Mouse (Mus musculus) left cerebral cortex, postnatal 36 days (tissue): Measurements from ENCODE around the gene Dusp16. TPM values are rescaled to one million over a fixed set of nuclear protein-coding genes. Genes with fewer than 3 reads are reported as not detected.

Experiments
- DNase-seq, 2 experiments: peaks; one replicate each; pipeline ENCODE4 v3.0.0; 2021 to 2022; ENCODE audit warnings: low spot score in 2 of 2, mixed read lengths in 1 of 2
- intact Hi-C: fragments of 180-260 bp; cut with DNase I; formaldehyde crosslinking; loops from one replicate; pipeline ENCODE4 v1.15.1; 2025
- total RNA-seq, 2 experiments: library from RNA; stranded (reverse); gene quantifications; 2 replicates each; pipeline ENCODE4 v1.2.3; 2021

The Dusp16 gene
- total RNA-seq, 2 experiments from 2014 or later, result 8.0 to 12.7 TPM

DNA sequence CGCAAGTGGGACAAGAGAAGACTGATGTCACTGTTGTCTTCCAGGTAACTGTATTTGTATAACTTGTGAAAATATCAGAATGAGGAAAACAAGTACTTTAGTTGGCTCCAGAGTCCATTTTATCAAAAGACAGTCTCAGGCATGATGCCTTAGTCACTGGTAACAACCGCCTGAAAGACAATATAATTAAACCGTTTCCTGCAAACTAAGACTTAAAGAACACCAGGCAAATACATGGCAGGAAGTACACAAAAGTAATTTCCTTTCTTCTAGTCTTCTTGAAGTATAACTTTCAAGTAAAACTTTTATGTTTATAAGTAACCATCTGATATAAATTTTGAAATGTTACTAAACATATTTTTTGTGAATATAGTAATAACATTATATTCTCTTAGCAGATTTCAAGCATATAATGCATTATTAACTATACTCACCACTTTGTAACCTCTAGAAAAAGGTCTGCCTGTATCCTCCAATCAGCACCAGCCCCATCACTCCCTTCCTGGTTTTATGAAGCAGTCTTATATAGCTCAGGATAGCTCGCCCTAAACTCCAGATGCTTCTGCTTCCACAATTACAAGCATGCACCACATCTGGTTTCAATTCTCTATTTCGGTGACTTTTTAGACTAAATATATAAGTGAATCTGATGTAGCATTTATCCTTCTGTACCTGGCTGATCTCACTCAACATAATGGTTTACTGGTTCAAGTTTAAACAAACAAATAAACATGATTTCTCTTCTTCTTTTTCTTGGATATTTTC, 40.4 kb downstream of the Dusp16 start:
- intact Hi-C loops, result no loop called here
- no peak for DNase-seq

GRCm38 (mm10) chr6:134751087-134751486, 41.3 kb downstream of the Dusp16 start:
- intact Hi-C loops, result no loop called here
- DNase-seq, result no peak

DNA sequence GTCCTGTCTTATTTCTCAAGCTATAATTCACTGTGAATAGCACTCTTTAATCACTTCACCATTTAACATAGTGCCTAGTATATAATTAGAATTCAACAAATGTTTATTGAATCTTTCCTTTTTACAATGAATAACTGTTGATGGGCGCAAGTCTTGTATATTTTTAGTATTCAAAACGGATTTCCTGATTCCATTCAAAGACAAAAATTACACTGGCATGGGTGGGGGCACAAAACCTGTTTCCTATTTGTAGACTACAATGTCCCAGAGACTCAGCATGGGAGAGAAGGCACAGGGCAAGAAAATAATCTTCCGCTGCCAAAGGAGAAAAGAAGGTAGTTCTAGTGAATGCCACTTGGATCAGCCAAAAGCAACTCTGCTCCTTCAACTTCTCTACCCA, 44.3 kb downstream of the Dusp16 start:
- intact Hi-C loops, result no loop called here
- no peak for DNase-seq

DNA sequence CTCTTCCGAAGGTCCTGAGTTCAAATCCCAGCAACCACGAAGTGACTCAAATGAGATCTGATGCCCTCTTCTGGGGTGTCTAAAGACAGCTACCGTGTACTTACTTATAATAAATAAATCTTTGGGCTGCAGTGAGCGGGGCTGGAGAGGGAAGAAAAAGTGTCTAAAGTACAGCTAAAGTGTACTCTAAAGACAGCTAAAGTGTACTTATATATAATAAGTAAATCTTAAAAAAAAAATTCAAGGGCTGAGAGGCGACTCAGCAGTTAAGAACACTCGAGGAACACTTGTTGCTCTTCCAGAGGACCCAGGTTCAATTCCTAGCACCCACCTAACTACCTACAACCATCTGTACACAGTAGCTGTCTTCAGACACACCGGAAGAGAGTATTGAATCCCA, 46.5 kb downstream of the Dusp16 start:
- no peak for DNase-seq
- intact Hi-C loops, result no loop called here

- DNase-seq, result no peak
- intact Hi-C loops, result no loop called here
Observed at GRCm38 (mm10) chr6:134743568-134743967, 48.9 kb downstream of the Dusp16 start.

- intact Hi-C loops, result no loop called here
- no peak for DNase-seq
Observed at GRCm38 (mm10) chr6:134736853-134737252, 55.6 kb downstream of the Dusp16 start.

- DNase-seq, result no peak
- intact Hi-C loops, result no loop called here
Observed at GRCm38 (mm10) chr6:134733800-134734221, 58.6 kb downstream of the Dusp16 start.

DNA sequence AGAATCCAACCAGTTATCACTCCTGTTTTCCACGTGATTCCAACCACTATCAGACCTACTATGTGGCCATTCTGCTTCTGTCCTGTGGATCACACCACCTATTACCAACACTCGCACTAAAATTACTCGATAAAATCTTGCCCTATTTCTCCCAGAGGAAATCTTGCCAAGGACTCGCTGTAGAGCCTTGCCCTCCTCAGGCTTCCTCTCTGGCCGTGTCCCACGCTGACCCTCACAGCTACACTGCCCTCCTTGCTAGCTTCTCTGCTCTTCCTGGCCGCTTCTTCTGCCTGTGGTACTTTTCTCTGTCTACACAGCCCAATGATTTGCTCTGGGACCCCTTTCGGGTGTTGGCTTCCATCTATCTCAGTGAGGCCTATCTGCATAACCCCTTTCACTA, 59.6 kb downstream of the Dusp16 start:
- DNase-seq, result no peak
- intact Hi-C loops, result no loop called here

- no peak for DNase-seq
- intact Hi-C loops, result no loop called here
Observed at GRCm38 (mm10) chr6:134730978-134731377, 61.4 kb downstream of the Dusp16 start.

DNA sequence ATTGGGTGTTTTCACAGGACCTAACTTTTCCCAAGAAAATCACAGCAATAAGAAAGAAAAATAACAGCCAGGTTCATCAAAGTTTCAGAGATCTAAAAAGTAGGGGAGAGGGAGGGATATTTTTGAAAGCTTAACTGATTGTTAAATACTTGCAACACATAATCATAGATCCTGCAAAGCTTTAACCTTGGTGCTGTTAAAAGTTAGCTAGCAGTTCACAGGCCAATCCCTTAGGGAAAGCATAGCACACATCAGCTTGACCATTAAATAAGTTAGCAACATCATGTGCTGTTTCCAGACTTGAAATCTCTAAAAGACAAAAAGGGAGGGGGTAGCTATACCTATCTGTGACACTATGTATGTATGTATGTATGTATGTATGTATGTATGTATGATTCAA, 67.0 kb downstream of the Dusp16 start:
- no peak for DNase-seq
- intact Hi-C loops, result no loop called here

- DNase-seq, result no peak
- intact Hi-C loops, result no loop called here
Observed at GRCm38 (mm10) chr6:134723833-134724553, 68.4 kb downstream of the Dusp16 start.

GRCm38 (mm10) chr6:134723326-134723725, 69.1 kb downstream of the Dusp16 start:
- intact Hi-C loops, result no loop called here
- no peak for DNase-seq

DNA sequence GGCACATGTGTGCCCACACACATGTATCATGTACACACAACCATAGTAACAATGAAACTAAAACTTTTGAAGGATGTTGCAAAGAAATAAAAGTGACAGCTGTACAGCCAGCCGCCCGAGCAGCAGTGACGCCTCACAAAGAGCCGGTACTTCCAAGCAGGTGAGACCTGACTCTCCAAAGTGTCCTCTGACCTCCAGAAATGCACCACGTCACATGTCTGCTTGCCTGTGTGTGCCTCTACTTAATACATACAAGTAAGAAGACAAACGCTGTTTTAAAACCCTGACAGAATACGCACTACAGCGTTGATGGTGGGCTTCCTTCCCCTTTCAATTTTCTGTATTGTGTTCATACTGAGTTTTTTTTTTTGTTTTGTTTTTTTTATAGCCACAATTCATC, 69.5 kb downstream of the Dusp16 start:
- intact Hi-C loops, result no loop called here
- DNase-seq, result no peak

GRCm38 (mm10) chr6:134721729-134722269, 70.6 kb downstream of the Dusp16 start:
- no peak for DNase-seq
- intact Hi-C loops, result no loop called here

DNA sequence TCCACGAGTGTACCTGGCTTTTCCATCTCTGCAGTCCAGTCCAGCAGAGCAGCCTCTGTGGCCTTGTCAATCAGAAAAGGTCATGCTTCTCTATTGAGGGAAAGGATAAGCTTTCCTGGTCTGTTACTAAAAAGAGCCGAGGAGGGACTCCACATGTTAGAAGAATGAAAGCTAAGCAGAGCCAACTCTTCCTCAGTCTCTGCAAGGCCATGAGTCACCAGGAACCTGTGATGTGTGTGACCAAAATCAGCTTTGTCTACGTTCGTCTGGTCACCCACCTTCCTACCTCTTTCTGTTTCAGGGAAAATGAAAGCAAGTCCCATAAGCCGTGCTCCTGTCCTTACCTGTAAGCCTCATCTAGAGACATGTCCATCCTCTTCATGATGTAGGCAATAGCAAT, 72.3 kb downstream of the Dusp16 start:
- intact Hi-C loops, result no loop called here
- no peak for DNase-seq

DNA sequence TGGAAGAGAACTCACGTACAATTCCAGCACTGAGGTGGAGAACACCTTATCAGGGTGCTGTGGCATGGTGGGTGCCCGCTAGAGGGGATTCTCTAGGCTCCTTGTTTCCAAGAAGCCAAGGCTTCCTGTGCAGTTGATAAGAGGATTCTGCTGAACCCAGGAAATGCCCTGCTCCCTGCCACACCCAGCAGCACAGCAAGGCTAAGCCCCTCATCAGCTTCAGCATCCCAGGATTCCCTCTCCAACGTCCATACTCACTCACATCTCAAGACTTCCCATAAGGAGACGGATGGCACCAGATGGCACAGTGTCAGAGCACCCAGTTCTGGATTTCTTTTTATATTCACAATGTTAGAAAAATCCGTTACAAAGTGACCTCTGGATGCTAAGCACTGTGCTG, 73.3 kb downstream of the Dusp16 start:
- no peak for DNase-seq
- intact Hi-C loops, result no loop called here

GRCm38 (mm10) chr6:134718668-134719065, 73.8 kb downstream of the Dusp16 start:
- intact Hi-C loops, result no loop called here
- no peak for DNase-seq

DNA sequence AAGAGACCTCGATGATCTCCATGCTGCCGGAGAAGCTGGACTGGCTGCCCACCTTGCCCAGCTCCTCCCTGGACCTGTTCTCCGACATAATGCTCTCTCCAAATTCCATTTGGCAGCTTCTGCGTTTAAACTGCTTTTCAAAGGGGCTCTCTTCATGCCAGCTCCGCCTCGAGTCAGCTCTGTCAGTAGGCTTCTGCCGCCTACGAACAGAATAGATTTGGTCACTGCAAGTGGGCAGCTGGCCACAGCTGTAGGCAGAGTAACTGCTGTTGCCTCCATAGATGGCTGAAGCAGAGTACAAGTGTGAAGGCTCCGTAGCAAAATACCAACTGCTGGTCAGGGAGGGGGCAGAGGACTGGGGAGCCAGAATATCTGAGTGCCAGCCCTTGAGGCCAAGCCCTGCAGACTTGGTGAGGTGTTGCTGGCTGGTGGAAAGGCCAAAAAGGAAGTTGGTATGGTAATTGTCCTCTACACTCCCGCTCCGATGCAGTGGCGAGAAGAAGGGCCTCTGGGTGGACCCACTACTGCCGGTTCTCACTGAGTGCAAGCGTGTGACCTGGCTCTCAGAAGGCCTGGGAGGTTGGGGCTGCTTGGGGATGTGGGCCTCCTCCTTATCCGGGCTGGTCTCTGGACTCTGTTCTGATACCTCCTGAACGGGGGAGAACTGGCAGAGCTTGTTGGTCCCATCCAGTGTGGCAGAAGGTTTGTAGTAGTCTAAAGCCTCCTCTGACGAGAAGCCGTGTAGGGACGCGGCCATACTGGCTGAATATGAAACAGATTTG, 74.3 kb downstream of the Dusp16 start:
- intact Hi-C loops, result no loop called here
- peak; percentile 21 to 63 for DNase-seq

- intact Hi-C loops, result no loop called here
- no peak for DNase-seq
Observed at GRCm38 (mm10) chr6:134716168-134716587, 76.2 kb downstream of the Dusp16 start.

DNA sequence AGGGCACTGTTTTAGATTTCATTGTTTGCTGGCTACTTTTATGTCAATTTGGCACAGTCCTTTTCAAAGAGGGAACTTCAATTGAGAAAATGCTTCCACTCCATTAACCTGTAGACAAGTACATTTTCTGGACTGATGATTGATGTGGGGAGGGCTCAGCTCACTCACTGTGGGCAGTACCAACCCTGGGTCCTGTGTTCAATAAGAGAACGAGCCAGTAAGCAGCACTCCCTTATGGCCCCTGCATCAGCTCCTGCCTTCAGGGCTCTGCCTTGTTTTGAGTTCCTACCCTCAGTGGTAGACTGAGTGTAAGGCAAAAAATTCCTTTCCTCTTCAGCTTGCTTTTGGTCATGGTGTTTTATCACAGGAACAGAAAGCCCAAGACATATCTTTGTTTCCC, 78.5 kb downstream of the Dusp16 start:
- DNase-seq, result no peak
- intact Hi-C loops, result no loop called here
